Mouse (Mus musculus) intestine, embryonic 15.5 days (tissue): Measurements from ENCODE around the gene Atat1. TPM values are rescaled to one million over a fixed set of nuclear protein-coding genes. Genes with fewer than 3 reads are reported as not detected.

Experiments
- ATAC-seq: fragments of 200-750 bp; cut with Nextera tagmentation; 2 replicates; pipeline ENCODE4 v1.8.0; 2017; ENCODE audit warnings: moderate TSS enrichment, moderate library complexity
- H3K27ac ChIP-seq: fragments of 300-500 bp; sonication (generic); 2 replicates; pipeline ENCODE4 v1.5.1; 2015; ENCODE audit warnings: mild to moderate bottlenecking, inconsistent platforms
- H3K27me3 ChIP-seq: fragments of 300-500 bp; sonication (generic); replicated peaks from 2 replicates; pipeline ENCODE4 v1.6.1; 2015; ENCODE audit warnings: inconsistent platforms
- H3K36me3 ChIP-seq: fragments of 300-500 bp; sonication (generic); 2 replicates; pipeline ENCODE4 v1.6.1; 2015; ENCODE audit warnings: inconsistent platforms
- H3K4me1 ChIP-seq: fragments of 300-500 bp; sonication (generic); replicated peaks from 2 replicates; pipeline ENCODE4 v1.6.1; 2015; ENCODE audit warnings: inconsistent platforms
- H3K4me2 ChIP-seq: fragments of 300-500 bp; sonication (generic); replicated peaks from 2 replicates; pipeline ENCODE4 v1.6.1; 2015; ENCODE audit warnings: mild to moderate bottlenecking, inconsistent platforms
- H3K4me3 ChIP-seq: fragments of 300-500 bp; sonication (generic); replicated peaks from 2 replicates; pipeline ENCODE4 v1.5.1; 2015; ENCODE audit warnings: inconsistent platforms
- H3K9ac ChIP-seq: fragments of 300-500 bp; sonication (generic); 2 replicates; pipeline ENCODE4 v1.6.1; 2015; ENCODE audit warnings: inconsistent platforms
- H3K9me3 ChIP-seq: fragments of 300-500 bp; sonication (generic); 2 replicates; pipeline ENCODE4 v1.6.1; 2016; ENCODE audit warnings: inconsistent platforms
- WGBS: fragments of 180-500 bp; shearing (Covaris S2); methylation state at CpG from one replicate; pipeline ENCODE4 v1.1.7; 2015; 5-methylcytosine and 5-hydroxymethylcytosine counted together
- polyA plus RNA-seq: library from polyadenylated mRNA; unstranded; fragments of >200 nt; fragmentation: Nextera tagmentation; extraction: Ambion mirVana; gene quantifications from 2 replicates; pipeline ENCODE4 v1.2.1, GENCODE M21; 2015

Gene Atat1
- polyA plus RNA-seq, 1 experiment from 2014 or later, result 47.2 TPM

DNA sequence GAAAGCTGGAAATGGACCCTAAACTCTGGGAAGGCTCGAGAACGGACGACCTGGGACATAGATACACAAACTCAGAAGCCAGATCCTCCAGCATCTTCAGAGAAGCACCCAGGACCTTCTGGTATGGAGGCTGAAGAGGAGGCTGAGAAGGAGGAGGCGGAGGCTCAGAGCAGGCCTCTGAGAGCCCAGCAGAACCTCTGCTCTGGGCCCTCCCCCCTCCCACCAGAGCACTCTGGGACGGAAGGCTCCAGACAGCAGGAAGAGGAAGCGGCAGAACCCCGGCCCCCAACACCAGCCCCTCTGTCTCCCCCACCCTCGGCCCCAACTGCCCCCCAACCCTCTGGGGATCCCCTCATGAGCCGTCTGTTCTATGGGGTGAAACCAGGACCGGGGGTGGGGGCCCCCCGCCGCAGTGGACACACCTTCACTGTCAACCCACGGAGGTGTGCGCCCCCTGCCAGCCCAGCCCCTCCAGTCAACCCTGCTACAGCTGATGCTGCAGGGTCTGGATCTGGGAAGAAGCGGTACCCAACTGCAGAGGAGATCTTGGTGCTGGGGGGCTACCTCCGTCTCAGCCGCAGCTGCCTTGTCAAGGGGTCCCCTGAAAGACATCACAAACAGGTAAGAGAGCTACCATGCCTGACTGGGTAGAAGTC is 41.6 kb downstream of the Atat1 start:
- Histone ChIP-seq H3K9ac (peak overlapping the region; percentile 71), H3K4me3 (peak overlapping the region; percentile 64), H3K36me3 (peaks cover 6% of the 10 kb centered on the region; the same call in 1 of the 2 replicates), H3K9me3 (no peaks in the 10 kb centered on the region), H3K4me2 (peak overlapping the region; percentile 94), H3K27ac (peak overlapping the region; percentile 98), H3K27me3 (no peaks in the 10 kb centered on the region), H3K4me1 (peaks cover 43% of the 10 kb centered on the region)
- no peak for ATAC-seq
- 27% methylated on average over 17 of the region's 17 CpGs for WGBS

DNA sequence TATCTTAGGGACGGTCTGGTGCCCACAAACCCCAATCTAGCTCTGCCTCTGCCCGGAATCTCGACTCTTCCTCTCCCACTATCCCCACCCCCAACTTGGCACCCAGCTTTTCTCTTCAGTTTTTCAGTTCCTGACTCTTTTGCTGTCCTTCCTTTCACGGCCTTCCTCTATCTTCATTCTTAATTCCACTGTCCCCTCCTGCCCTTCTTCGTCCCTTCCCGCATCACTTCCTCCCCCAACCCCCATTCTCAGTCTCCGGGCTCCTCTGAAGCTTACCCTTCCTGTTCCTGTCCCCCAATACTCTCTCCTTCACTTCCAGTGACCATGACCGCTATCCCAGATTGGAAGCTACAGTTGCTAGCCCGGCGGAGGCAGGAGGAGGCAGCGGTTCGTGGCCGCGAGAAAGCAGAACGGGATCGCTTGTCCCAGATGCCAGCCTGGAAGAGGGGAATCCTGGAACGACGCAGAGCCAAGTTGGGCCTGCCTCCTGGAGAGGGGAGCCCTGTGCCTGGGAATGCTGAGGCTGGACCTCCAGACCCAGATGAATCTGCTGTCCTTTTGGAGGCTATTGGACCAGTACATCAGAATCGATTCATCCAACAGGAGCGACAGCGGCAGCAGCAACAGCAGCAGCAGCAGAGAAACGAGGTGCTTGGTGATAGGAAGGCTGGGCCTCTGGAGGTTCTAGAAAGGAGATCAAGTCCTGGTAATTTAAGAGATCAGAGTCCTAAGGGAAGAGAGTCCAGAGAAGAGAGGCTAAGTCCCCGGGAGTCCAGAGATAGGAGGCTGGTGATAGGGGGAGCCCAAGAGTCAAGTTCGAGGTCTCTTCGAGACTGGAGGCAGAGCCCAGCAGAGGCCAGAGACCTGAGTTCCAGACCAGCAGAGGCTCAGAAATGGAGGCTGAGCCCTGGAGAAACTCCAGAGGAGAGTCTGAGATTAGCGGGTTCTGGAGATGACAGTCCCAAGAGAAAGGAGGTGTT is 42.7 kb downstream of the Atat1 start:
- H3K9ac ChIP-seq, result peak overlapping the region; percentile 71
- no peak for ATAC-seq
- peaks cover 39% of the 10 kb centered on the region for H3K4me1 ChIP-seq
- H3K4me3 ChIP-seq, result peak overlapping the region; percentile 64
- peak overlapping the region; percentile 94 for H3K4me2 ChIP-seq
- no peaks in the 10 kb centered on the region for H3K27me3 ChIP-seq
- peaks cover 7% of the 10 kb centered on the region; the same call in 1 of the 2 replicates for H3K36me3 ChIP-seq
- 16% methylated on average over 26 of the region's 26 CpGs for WGBS
- no peaks in the 10 kb centered on the region for H3K9me3 ChIP-seq
- H3K27ac ChIP-seq, result peak overlapping the region; percentile 98

- Histone ChIP-seq H3K9me3 (no peaks in the 10 kb centered on the region), H3K4me1 (peaks cover 39% of the 10 kb centered on the region), H3K9ac (peak overlapping the region; percentile 71), H3K27ac (peak overlapping the region; percentile 98), H3K36me3 (peaks cover 6% of the 10 kb centered on the region; the same call in 1 of the 2 replicates), H3K4me3 (peak overlapping the region; percentile 64), H3K27me3 (no peaks in the 10 kb centered on the region), H3K4me2 (peak overlapping the region; percentile 94)
- WGBS, result 0% methylated on average over 36 of the region's 38 CpGs
- ATAC-seq, result peak; percentile 63
Observed at GRCm38 (mm10) chr17:35866281-35866831, 43.5 kb downstream of the Atat1 start.

GRCm38 (mm10) chr17:35865481-35866280 is 44.2 kb downstream of the Atat1 start, which contains the start of gene Ppp1r18:
Gene Ppp1r18 (plus strand): TSS chr17:35865593.
- H3K9ac ChIP-seq, result peak within 1 kb of the TSS; percentile 71
- H3K27me3 ChIP-seq, result no peaks in the 10 kb centered on the region
- WGBS, result under 1% methylated on average over 48 of the region's 48 CpGs
- peak; percentile 65 for ATAC-seq
- H3K27ac ChIP-seq, result peak within 1 kb of the TSS; percentile 98
- peaks cover 42% of the 10 kb centered on the region for H3K4me1 ChIP-seq
- H3K4me2 ChIP-seq, result peak within 1 kb of the TSS; percentile 94
- H3K36me3 ChIP-seq, result 0 out of 2 replicates have a peak, but pooled peaks cover 2% of the 10 kb centered on the region
- peak within 1 kb of the TSS; percentile 64 for H3K4me3 ChIP-seq
- no peaks in the 10 kb centered on the region for H3K9me3 ChIP-seq

DNA sequence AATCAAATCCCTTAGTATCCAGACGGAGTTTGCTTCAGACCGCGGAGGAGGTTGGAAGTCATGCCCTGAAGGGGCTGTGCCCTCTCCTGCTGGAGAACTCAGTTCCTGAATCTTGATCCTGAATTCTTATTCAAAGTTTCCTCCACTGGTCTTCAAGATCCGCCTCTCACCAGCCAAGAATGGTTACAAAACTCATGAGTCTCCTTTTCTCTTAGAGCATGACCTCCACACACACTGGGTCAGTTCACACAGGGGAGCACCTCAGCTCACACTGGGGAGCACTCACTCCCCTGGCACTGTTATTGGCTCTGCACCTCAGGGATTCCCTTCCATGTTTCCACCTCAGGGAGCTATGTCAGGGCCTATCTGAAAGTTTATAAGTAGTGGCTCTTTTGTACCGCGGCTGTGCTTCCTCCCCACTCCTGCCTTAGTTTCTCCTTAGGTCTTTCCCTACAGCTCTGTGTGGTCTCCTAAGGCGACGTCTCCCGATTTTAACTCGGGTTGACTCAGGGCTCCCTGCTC is 45.0 kb downstream of the Atat1 start:
- H3K27me3 ChIP-seq, result no peaks in the 10 kb centered on the region
- H3K4me3 ChIP-seq, result peak overlapping the region; percentile 64
- ATAC-seq, result no peak
- H3K9me3 ChIP-seq, result no peaks in the 10 kb centered on the region
- peaks cover 43% of the 10 kb centered on the region for H3K4me1 ChIP-seq
- H3K4me2 ChIP-seq, result peak overlapping the region; percentile 94
- 31% methylated on average over 10 of the region's 10 CpGs for WGBS
- peak overlapping the region; percentile 98 for H3K27ac ChIP-seq
- peak overlapping the region; percentile 71 for H3K9ac ChIP-seq
- 0 out of 2 replicates have a peak, but pooled peaks cover 2% of the 10 kb centered on the region for H3K36me3 ChIP-seq

DNA sequence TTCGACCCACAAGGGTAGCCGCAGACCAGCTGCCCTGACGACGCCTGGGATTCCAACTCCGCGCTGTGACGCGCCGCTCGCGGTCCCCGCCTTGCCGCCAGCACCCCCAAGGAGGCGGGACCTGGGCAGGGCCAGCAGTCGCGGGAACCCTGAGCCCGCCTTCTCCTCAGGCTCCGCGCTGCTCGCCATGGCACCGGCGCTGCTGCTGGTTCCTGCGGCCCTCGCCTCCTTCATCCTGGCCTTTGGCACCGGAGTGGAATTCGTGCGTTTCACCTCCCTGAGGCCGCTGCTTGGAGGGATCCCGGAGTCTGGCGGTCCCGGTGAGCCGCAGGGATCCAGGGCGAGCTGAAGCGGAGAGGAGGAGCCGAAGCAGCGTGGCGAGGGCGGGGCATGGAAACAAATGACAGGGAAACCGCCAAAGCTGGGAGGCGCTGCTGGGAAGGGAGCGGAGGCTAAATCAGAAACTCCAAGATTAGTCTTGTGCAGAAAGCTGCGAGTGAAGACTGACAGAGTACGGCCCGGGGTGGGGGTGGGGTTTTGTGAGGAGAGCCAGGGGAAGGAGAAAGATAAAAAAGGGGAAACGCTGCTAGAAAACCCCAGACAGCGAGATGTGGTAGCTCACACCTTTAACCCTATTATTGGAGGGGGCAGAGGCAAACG is 48.5 kb downstream of the Atat1 start, which contains the start of gene Nrm:
TSS of gene Nrm (plus strand) at position 121 of the 660 bp plus-strand sequence.
- under 1% methylated on average over 47 of the region's 47 CpGs for WGBS
- Histone ChIP-seq H3K4me3 (peak within 1 kb of the TSS; percentile 88), H3K9me3 (no peaks in the 10 kb centered on the region), H3K36me3 (peaks cover 13% of the 10 kb centered on the region; the same call in 1 of the 2 replicates), H3K4me2 (peak within 1 kb of the TSS; percentile 74), H3K27ac (peak within 1 kb of the TSS; percentile 92), H3K4me1 (peaks cover 18% of the 10 kb centered on the region), H3K9ac (peak within 1 kb of the TSS; percentile 85), H3K27me3 (no peaks in the 10 kb centered on the region)
- ATAC-seq, result peak; percentile 95

- Histone ChIP-seq H3K9me3 (no peaks in the 10 kb centered on the region), H3K4me1 (peaks cover 18% of the 10 kb centered on the region), H3K9ac (peak overlapping the region; percentile 85), H3K36me3 (peaks cover 13% of the 10 kb centered on the region; the same call in 1 of the 2 replicates), H3K27ac (peak overlapping the region; percentile 92), H3K4me3 (peak overlapping the region; percentile 88), H3K4me2 (peak overlapping the region; percentile 74), H3K27me3 (no peaks in the 10 kb centered on the region)
- ATAC-seq, result peak; percentile 19
- WGBS, result 3% methylated on average over 12 of the region's 12 CpGs
Observed at GRCm38 (mm10) chr17:35860831-35861197, 49.1 kb downstream of the Atat1 start.

DNA sequence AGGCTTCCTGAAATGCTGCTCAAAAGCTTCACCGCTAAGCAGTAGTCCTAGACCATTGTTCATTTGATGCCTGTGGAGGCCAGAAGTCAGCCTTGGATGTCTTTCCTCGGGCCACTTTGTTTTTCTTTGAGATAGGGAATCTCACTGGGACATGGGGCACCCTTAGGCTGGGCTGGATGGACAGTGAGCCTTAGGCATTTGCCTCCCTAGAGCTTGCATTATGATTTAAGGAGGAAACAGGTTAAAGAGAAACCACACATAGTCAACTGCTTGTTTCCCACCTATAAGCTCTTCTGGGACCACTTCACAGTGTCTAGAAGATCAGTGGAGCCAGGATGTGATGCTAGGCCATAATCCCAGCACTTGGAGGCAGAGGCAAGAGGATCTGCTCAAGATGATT is 50.0 kb downstream of the Atat1 start:
- 72% methylated on average over 2 of the region's 2 CpGs for WGBS
- no peak overlapping the region for H3K9ac ChIP-seq
- no peak overlapping the region for H3K4me3 ChIP-seq
- peaks cover 13% of the 10 kb centered on the region; the same call in 1 of the 2 replicates for H3K36me3 ChIP-seq
- H3K27ac ChIP-seq, result no peak overlapping the region
- no peak for ATAC-seq
- H3K4me1 ChIP-seq, result peaks cover 12% of the 10 kb centered on the region
- no peaks in the 10 kb centered on the region for H3K27me3 ChIP-seq
- no peaks in the 10 kb centered on the region for H3K9me3 ChIP-seq
- no peak overlapping the region for H3K4me2 ChIP-seq

DNA sequence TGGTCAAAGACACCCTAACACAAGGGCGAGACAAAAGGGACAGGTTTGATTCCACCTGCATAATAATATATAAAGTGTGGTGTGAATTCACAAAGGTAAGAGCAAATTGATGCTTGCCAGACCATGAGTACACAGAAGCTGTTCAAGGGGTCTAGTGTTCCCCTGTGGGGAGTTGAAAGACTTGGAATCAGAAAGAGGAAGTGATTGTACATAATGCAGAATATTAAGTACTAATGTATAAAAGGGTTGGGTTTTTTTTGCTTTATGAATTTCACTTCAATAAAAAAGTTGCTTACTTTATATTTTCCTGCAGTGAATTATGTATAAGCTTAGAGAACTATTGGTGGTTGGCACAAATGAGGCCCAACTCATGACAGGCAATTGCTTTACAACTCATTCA is 50.5 kb downstream of the Atat1 start:
- 91% methylated on average over 1 of the region's 1 CpGs for WGBS
- H3K4me2 ChIP-seq, result no peak overlapping the region
- peaks cover 10% of the 10 kb centered on the region; the same call in 1 of the 2 replicates for H3K4me1 ChIP-seq
- no peaks in the 10 kb centered on the region for H3K9me3 ChIP-seq
- H3K27ac ChIP-seq, result no peak overlapping the region
- H3K9ac ChIP-seq, result no peak overlapping the region
- H3K36me3 ChIP-seq, result peaks cover 14% of the 10 kb centered on the region; the same call in 1 of the 2 replicates
- no peak for ATAC-seq
- no peaks in the 10 kb centered on the region for H3K27me3 ChIP-seq
- no peak overlapping the region for H3K4me3 ChIP-seq

DNA sequence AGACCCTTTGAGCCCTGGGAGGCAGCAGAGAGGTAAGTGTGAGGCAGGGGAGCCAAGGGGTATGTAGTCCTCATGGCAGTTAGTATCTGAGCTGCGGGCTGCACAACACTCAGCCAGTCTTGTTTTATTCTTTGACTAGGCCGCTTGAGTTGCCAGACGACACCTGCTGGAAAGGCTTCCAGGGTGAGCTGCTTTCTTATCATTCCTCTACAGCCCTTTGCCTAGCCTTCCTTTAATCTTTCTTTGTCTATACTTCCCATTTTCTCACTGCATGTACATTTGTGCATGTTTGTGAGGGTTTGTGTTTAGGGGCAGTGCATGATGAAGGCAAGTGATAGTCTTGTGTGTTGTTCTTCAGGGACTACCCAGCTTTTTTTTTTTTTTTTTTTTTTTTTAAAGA is 58.9 kb downstream of the Atat1 start:
- Histone ChIP-seq H3K27me3 (no peaks in the 10 kb centered on the region), H3K4me2 (no peak overlapping the region), H3K9me3 (no peaks in the 10 kb centered on the region), H3K36me3 (peaks cover 56% of the 10 kb centered on the region), H3K4me3 (no peak overlapping the region), H3K9ac (no peak overlapping the region), H3K4me1 (no peaks in the 10 kb centered on the region), H3K27ac (no peak overlapping the region)
- no peak for ATAC-seq
- 83% methylated on average over 3 of the region's 3 CpGs for WGBS

- ATAC-seq, result peak; percentile 56
- H3K36me3 ChIP-seq, result peaks cover 58% of the 10 kb centered on the region
Observed at GRCm38 (mm10) chr17:35848112-35848511, 61.8 kb downstream of the Atat1 start.

More at GRCm38 (mm10) chr17:35848112-35848511, 61.8 kb downstream of the Atat1 start:
- Histone ChIP-seq H3K27me3 (no peaks in the 10 kb centered on the region), H3K4me2 (no peak overlapping the region), H3K4me1 (no peaks in the 10 kb centered on the region), H3K27ac (no peak overlapping the region), H3K9ac (no peak overlapping the region), H3K9me3 (no peaks in the 10 kb centered on the region), H3K4me3 (no peak overlapping the region)
- WGBS, result 46% methylated on average over 1 of the region's 1 CpGs
